ENCODE assay signal across 18 mouse cellular contexts in genomic region chr15:36931460-36931859, GRCm38 (mm10).
DNase-seq lines count a peak whose midpoint lies in the region; ATAC-seq and TF ChIP-seq lines count a peak whose summit lies in the region.
"Had no signal": no experiment of that assay in that cellular context is flagged by ENCODE, and none has a peak within 500 bp of the region (broad histone marks: within the 10 kb centered on the region; RNA-seq: fewer than 3 reads in every experiment).

No protein-coding gene starts in this region.

- peak overlapping the region; percentile 31 for H3K4me3 ChIP-seq in megakaryocyte, embryonic 14.5 days (replicated peaks)
- no peak overlapping the region for H3K4me3 ChIP-seq in midbrain, embryonic 15.5 days
- no peak overlapping the region for H3K4me3 ChIP-seq in kidney, adult 2 months (ENCODE audit: insufficient read depth, low read depth, low read length)
- H3K4me3 ChIP-seq in layer of hippocampus, adult 2 months, result no peak overlapping the region
- H3K4me3 ChIP-seq: embryonic facial prominence, embryonic 15.5 days; hindbrain, embryonic 13.5 days; midbrain, embryonic 12.5 days; neural tube, embryonic 12.5 days; stomach, embryonic 15.5 days had no signal

- 76% methylated on average over 2 of the region's 2 CpGs for WGBS in midbrain, embryonic 15.5 days
- WGBS in kidney, adult 2 months, result 77% methylated on average over 2 of the region's 2 CpGs

- no peak for TF ChIP-seq POLR2A in kidney, adult 2 months (IDR thresholded peaks at IDR 0.05; ENCODE audit: low read depth, low read length)

- H3K9ac ChIP-seq in midbrain, embryonic 15.5 days, result no peak overlapping the region
- H3K9ac ChIP-seq: embryonic facial prominence, embryonic 15.5 days; hindbrain, embryonic 13.5 days; lung, embryonic 14.5 days; midbrain, embryonic 12.5 days; neural tube, embryonic 12.5 days; stomach, embryonic 15.5 days had no signal

- no peak overlapping the region for H3K27ac ChIP-seq in midbrain, embryonic 15.5 days
- no peak overlapping the region for H3K27ac ChIP-seq in kidney, adult 2 months (ENCODE audit: insufficient read depth, low read depth, low read length)
- H3K27ac ChIP-seq in layer of hippocampus, adult 2 months, result no peak overlapping the region
- H3K27ac ChIP-seq: embryonic facial prominence, embryonic 15.5 days; hindbrain, embryonic 13.5 days; midbrain, embryonic 12.5 days; neural tube, embryonic 12.5 days; stomach, embryonic 15.5 days had no signal

- H3K27me3 ChIP-seq in megakaryocyte, embryonic 14.5 days (replicated peaks), result peaks cover 11% of the 10 kb centered on the region
- no peaks in the 10 kb centered on the region for H3K27me3 ChIP-seq in midbrain, embryonic 15.5 days (replicated peaks)
- H3K27me3 ChIP-seq in kidney, adult 2 months (replicated peaks; ENCODE audit: control insufficient read depth, insufficient read depth, low read length), result no peaks in the 10 kb centered on the region
- H3K27me3 ChIP-seq: embryonic facial prominence, embryonic 15.5 days; hindbrain, embryonic 13.5 days; midbrain, embryonic 12.5 days; neural tube, embryonic 12.5 days; stomach, embryonic 15.5 days had no signal

- DNase-seq in 416B (ENCODE audit: low read depth), result peak; percentile 63
- peak; percentile 45 for DNase-seq in CD4-positive helper T cell, adult 2 months (ENCODE audit: low read depth, low spot score)
- peak; percentile 88 for DNase-seq in R1 (ENCODE audit: low read depth, low spot score)
- DNase-seq in kidney, adult 2 months, result no peak
- no peak for DNase-seq in left cerebral cortex, adult 11 months (ENCODE audit: low spot score)
- no peak for DNase-seq in layer of hippocampus, adult 2 months (ENCODE audit: low spot score in 2 of 2)
- DNase-seq: adrenal gland, postnatal 25 days; layer of hippocampus, adult 9-11 months; lung, embryonic 14.5 days; retina, postnatal 1 day had no signal

- H3K4me1 ChIP-seq in megakaryocyte, embryonic 14.5 days, result peaks cover 59% of the 10 kb centered on the region
- H3K4me1 ChIP-seq in midbrain, embryonic 15.5 days, result no peaks in the 10 kb centered on the region
- H3K4me1 ChIP-seq in kidney, adult 2 months (ENCODE audit: control insufficient read depth, insufficient read depth, low read length), result peaks cover 10% of the 10 kb centered on the region; the same call in 1 of the 2 replicates
- H3K4me1 ChIP-seq: hindbrain, embryonic 13.5 days; midbrain, embryonic 12.5 days; neural tube, embryonic 12.5 days; stomach, embryonic 15.5 days had no signal

- H3K4me2 ChIP-seq in midbrain, embryonic 15.5 days, result no peak overlapping the region
- H3K4me2 ChIP-seq: embryonic facial prominence, embryonic 15.5 days; hindbrain, embryonic 13.5 days; lung, embryonic 14.5 days; midbrain, embryonic 12.5 days; neural tube, embryonic 12.5 days; stomach, embryonic 15.5 days had no signal

- TF ChIP-seq CTCF in kidney, adult 2 months (conservative IDR thresholded peaks at IDR 0.05; ENCODE audit: insufficient read depth, insufficient read length, low read depth, low read length), result no peak
- no peak for TF ChIP-seq CTCF in layer of hippocampus, adult 2 months (conservative IDR thresholded peaks at IDR 0.05)

- ATAC-seq in midbrain, embryonic 15.5 days (replicated peaks), result no peak
- ATAC-seq: forebrain, embryonic 14.5 days had no signal

- peaks cover 8% of the 10 kb centered on the region for H3K9me3 ChIP-seq in megakaryocyte, embryonic 14.5 days
- H3K9me3 ChIP-seq in midbrain, embryonic 15.5 days, result no peaks in the 10 kb centered on the region
- H3K9me3 ChIP-seq: embryonic facial prominence, embryonic 15.5 days; hindbrain, embryonic 13.5 days; midbrain, embryonic 12.5 days; neural tube, embryonic 12.5 days; stomach, embryonic 15.5 days had no signal

- H3K36me3 ChIP-seq in megakaryocyte, embryonic 14.5 days (replicated peaks; ENCODE audit: low read length), result peaks cover 7% of the 10 kb centered on the region
- no peaks in the 10 kb centered on the region for H3K36me3 ChIP-seq in midbrain, embryonic 15.5 days (replicated peaks)
- no peaks in the 10 kb centered on the region for H3K36me3 ChIP-seq in kidney, adult 2 months (ENCODE audit: control insufficient read depth, insufficient read depth, low read length)
- H3K36me3 ChIP-seq: embryonic facial prominence, embryonic 15.5 days; hindbrain, embryonic 13.5 days; midbrain, embryonic 12.5 days; neural tube, embryonic 12.5 days; stomach, embryonic 15.5 days had no signal

Comparison
In these comparisons a context has a peak if more than half of its experiments do, and no peak if none do; other contexts are left out.
1. DNase-seq: peak in 416B (single experiment), CD4-positive helper T cell, adult 2 months (single experiment) and R1 (single experiment); none in kidney, adult 2 months (single experiment), left cerebral cortex, adult 11 months (single experiment) and layer of hippocampus, adult 2 months (0 of 2).